Mouse (Mus musculus) layer of hippocampus, adult 9-11 months (tissue): Measurements from ENCODE around the gene Rps6ka4.
A peak's percentile ranks its signal among the peaks of the same experiment; 100 is the strongest.

Source experiments
- DNase-seq: peaks from one replicate; pipeline ENCODE4 v3.0.0; 2022

Gene Rps6ka4

DNA sequence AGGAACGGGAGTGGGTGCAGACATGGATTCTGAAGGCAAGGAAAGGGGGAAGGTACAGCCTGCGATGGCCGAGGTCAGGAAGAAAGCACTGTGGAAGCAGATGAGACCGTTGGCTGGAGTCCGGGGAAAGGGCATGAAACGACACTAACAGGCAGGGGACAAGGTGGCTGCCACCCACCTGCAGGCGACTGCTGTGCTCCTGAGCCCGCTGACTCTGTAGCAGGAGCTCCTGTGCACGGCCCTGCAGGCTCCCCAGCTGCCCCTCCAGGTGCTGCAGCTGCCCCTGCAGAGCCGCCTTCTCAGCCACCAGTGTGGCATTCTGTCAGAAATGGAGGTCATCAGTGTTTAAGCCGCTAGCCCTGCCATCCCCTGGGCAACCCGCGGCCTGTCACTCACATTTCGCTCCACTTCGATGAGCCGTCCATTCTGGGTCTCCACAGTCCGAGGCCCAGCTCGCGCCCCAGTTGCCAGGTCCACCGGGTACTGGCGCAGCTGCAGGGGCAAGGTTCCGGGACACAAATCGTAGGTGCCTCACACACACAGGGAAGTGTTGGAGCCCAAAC is 9.2 kb upstream of the Rps6ka4 start:
- DNase-seq: no peak

DNA sequence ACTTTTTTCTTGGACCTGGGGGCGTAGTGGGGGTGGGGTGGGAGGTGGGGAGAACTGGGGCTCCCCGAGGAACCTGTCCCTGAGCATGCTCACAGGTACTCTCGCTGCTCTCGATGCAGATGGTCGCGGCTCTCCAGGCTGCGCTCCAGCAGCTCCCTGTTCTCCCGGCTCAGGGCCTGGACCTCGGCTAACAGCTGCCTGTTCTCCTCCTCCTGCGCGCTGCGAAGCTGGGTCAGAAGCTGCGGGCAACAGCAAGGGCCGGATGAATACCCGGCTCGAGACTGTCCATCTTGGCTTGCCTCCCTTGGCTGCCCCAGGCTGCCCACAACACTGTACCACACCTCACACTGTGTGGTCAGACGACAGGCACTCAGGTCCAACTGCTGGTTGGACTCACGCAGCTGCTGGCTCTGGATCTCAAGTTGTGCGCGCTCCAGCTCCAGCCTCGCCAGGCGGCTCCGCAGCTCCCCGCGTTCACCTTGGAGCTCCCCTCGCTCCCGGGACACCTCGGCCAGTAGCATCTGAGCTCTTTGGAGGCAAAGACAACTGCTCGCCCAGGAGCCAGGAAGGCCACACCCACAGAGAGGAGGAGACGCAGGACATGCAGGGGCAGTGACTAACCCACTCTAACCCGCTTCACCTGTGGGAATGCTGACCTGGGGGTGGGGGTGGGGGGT is 7.5 kb upstream of the Rps6ka4 start:
- no peak for DNase-seq

DNA sequence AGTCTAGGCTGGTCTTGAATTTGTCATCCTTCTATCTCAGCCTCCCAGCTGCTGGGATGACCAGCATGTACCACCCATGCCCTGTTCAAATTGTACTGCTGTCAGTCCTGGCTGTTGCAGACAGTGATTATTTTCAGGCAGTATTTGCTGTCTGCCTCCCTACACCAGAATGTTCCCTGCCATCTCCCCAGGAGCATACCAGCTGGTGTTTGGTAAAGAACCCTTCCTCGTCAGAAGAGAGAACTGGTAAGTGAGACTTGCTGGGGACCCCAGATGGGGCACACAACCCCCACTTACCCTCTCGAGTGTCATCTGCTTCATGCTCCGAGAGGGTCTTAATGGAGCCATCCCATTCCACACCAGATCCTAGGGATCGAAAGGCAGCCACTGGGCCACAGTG is 5.6 kb upstream of the Rps6ka4 start:
- no peak for DNase-seq

DNA sequence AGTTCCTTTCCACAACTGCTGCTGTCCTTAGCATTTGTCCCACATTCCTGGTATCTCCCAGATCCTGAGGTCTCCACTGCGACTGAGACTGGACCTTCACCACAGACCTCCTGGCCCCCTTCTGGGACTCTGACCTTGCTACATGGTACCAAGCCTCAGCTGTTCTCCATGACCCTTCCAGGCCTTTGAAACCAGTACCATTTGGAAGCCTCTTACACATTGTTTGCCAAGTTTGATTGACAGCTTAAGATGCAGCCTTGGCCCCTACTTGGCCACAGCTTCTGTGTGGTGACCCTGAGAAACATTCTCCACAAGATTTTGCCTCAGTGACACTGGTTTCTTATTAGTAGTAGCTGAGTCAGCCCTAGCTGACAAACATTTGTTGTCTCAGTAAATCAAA is 1.9 kb upstream of the Rps6ka4 start:
- DNase-seq: no peak

DNA sequence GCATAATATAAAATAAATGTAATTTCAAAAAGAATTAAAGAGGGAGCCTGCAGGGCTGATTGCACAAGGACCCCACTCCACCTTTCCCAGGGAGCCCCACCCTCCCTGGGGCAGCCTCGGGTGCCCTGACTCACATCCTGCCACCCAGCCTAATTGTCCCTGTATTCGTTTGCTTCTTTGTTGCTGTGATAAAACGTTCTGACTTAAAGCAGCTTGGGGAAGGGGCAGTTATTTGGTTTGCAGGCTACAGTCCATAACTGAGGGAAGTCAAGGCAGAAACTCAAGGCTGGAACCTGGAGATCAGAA is 809 bp upstream of the Rps6ka4 start:
- DNase-seq: no peak

DNA sequence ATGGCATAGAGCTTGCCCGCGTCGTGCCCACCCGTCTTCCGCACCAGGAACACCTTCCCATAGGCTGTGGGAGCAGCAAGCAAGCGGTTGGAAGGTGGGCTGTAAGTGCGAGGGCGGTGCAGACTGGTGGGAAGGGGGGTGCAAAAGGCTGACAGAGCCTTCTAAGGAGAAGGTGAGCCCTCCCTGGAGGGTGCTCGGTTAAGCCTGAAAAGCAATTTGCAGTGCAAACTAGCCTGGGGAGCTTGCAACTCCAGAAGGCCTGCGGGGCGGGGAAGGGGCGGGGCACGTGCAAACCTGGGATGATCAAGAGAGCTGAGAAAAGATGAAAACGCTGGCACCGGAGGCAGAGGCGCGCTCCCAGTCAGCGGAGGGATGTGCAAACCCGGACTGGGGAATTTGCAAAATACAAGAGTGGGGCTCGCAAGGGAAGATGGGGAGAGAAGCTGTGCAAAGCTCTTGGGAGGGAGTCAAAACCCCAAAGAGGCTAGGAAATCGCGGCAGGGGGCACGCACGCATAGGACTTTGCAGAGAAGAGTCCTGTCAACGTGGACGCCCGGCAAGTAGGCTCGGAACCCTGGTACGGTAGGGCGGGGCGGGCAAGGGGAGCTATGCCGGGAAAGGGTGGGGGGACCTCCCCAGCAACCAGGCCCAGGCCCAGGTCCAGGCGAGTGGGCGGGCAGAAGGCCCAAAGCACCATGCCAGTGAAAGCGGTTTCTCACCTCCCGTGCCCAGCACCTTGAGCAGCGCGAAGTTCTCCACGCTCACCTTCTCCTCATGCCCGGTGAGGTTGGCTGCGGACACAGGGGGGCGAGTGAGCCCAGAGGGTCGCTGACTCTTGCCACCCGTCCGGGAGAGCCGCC is 591 bp downstream of the Rps6ka4 start:
- DNase-seq: peak; percentile 54

DNA sequence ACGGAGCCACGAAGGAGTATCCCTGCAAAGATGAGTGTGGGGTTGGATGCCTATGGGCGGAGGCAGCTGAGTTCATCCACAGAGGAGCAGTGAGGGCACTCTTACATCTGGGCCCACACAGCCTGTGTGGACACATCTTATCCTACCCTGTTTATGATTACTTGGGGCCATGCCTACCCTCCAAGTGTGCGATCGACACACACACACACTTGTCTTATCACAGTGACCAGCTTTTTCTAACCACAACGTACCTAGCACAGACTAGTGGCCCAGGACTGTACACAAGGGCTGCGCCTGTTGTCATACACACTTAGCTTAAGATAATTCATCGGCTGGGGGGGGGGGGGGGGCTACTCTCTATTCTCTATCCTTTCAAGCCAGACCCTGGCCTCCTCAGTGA is 8.1 kb downstream of the Rps6ka4 start:
- DNase-seq: no peak

DNA sequence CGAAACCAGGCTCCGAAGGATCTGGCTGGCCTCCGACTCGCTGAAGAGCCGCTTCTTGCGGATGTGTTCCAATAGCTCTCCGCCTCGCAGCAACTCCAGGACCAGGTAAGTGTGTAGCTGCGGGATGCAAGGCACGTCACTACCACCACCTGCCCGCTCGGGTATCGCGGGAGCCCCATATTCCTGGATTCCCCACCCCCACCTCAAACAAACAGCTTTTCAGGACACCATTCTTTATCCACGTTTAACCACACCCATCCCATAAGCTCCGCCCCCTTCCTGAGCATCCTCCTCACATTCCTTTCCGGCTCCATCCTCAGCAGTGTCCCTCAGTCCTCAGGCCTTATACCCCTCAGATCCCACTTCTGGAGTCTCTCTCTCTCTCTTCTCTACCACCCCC is 9.1 kb downstream of the Rps6ka4 start:
- DNase-seq: no peak

DNA sequence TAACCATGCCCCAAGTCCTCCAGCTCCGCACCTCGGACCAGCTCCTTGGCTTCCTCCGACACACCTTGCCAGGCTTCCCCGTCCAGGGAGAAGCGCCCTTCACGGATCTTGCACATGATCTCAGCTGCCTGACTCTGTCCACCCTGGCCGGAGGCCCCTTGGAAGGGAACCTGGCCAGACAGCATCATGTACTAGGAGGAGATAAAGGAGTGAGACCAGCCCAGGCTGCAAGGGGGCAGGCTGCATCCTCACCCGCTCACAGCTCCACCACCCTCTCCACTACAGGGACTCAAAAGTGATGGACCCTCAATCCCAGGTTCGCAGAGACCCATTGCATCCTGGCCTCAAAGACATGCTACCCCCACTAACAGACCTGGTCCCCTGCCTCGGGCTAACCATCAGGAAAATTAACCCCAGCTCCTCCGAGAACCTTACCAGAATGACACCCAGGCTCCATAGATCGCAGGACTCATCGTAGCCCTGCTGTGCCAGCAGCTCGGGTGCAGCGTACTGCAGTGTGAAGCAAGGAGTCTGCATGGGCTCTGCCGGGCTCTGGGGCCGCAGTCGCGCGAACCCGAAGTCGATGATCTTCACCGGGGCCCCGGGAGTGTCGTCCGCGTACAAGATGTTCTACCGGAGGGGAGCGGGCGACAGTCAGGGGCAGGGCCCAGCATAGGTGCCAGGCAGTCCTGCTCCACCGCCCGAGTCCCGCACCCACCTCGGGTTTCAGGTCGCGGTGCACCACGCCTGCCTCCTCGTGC is 9.7 kb downstream of the Rps6ka4 start:
- DNase-seq: no peak

DNA sequence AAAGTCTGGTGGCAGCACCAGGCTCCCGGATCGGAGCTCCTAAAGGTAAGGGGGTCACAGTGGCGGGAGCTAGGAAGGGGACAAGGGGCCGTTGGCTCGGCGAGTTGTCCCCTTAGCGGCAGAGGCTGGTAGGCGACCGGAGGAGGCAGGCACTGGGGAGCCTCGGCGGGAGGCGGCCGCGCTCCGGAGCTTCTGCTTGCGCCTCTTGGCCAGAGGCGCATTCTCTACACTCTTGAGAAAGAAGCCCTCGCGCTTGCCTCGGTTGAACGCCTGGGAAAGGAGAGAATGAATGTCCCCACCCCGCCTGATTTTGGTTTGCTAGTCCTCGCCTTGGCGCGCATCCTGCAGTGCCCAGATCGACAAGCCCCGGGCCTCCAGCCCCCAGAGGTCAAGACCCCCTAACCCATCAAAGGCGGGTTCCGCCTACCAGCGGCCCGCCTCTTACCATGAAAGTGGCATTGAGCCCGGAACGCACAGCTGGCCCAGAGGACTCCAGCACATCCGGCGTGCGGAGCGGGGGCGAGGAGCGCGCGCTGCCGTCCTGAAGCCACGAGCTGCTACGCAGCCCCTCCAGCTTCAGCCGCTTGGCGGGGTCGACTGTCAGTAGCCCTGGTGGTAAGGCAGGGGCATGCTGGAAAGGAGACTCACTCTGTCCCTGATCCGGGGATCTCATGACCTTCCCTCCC is 10.4 kb downstream of the Rps6ka4 start:
- no peak for DNase-seq

DNA sequence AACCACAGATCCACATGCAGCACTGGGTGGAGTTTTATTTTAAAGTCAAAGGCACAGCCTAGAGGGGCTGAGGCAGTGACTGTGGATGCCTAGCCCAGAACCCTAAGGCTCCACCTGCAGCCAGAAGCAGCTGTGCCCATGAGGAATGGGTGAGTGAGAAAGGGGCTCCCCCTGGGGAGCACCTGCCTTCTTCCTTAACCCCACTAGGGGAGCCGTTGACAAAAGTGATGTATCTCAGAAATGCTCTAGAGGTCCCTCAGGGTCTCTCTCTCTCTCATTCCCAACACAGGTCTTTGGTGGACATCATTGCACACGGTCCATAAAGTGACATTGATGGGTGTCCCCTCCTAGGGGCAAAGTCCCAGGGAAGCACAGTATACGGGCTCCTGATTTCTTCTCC is 11.4 kb downstream of the Rps6ka4 start:
- no peak for DNase-seq

DNA sequence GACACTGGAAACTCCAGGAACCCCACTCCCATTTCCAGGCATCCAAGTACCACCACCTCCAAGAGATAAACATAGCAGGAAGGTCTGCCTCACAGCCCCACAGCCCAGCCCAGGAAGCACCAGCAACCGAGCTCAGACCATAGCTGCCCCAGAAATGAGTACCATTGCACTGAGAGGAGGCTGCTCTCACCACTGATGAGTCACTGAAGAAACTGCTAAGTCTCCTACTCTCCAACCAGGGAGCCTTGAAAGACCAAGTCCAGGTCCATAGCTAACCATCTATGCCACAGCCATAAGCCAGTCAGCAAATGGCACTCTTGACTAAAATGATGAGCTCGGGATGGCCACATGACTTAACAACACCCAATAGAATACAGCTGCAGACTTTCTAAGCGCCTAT is 13.8 kb downstream of the Rps6ka4 start:
- no peak for DNase-seq

DNA sequence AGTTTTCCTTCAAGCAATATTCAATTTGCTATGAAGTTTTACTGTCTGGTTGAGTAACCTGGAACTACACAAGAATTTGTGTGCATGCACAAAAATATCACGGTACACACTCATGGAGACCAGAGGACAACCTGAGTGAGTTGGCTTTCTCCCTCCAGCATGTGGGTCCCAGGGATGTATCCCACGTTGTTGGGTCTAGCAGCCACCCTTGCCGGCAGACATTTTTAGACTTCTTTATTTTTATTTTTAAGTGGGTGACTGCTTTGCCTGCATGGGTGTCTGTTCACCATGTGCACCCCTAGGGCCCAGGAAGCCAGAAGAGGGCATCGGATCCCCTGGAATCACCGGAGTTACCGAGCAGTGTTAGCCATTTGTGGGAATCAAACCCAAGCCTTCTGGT is 15.1 kb downstream of the Rps6ka4 start:
- DNase-seq: no peak

DNA sequence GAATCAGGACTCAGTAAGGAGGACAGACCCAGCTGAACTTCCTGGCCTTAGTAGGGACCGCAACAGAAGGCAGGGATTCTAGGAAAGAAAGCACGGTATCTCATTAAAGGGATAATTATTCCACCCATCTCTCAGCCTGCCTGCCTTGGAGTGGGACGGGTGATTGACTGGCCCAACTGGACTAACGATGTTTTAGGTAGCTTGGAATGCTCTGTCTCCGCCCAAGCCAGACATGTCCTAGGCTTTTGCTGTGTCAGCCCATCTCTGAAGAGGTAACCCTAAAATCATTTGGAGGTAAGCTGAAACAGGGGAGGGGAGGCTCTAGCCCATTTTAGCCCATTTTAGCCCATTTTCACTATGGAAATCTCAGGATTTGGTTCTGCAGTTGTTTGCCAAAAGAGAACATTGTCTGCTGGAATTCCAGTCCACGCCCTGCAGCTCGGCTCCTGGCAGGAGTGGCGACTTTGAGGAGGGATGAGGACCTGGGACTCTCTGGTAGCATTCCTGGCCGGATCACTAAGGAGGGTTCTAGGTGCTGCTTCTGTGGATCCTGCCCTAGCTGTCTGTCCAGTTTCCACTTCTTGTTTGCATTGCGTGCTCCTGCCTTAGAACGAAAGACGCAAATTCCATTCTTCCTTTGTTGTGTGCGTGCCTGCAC is 19.8 kb downstream of the Rps6ka4 start:
- no peak for DNase-seq

DNA sequence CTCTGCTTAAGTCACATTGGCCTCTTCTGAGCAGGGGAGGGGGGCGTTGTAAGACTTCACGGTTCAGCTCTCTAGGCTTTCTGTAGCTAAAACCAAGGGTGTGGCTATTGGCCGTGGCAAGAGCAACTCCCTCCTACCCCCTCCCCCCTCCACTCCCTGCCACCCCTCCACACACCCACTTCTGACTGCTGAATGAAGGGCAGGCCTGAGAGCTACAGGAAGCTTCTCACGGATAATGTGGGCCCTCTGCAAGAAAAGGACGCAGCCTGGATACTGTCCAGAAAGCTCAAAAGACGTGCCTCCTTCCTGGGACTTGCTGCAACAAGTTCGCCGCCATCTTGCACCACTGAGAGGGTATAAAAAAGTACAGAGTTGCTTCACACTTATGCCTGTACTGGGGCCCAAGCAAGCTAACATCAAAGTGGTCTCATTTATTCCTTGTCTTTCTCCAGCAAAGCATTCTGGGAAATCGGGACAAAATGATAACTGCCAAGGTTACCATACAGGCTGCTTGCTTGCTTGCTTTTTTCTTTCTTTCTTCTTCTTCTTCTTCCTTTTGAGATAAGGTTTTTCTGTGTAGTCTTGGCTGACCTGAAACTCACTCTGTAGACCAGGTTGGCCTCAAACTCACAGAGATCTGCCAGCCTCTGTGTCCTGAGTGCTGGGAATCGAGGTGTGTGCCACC is 21.2 kb downstream of the Rps6ka4 start:
- no peak for DNase-seq

DNA sequence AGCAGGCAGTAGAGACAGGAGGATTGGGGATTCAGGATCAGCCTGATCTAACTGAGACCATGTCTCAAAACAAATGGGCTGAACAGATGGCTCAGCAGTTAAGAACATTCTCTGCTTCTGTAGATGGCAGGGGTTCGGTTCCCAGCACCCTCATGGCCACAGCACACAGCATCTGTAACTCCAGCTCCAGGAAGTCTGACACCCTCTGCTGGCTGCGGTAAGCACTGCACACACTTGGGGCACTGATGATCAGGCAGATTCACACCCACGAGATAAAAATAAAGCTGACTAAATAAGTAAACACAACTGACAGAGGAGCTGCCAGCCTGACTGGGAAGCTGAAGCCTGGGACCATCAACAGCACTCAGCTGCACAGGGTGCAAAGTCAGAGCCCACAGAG is 25.5 kb downstream of the Rps6ka4 start:
- DNase-seq: no peak

DNA sequence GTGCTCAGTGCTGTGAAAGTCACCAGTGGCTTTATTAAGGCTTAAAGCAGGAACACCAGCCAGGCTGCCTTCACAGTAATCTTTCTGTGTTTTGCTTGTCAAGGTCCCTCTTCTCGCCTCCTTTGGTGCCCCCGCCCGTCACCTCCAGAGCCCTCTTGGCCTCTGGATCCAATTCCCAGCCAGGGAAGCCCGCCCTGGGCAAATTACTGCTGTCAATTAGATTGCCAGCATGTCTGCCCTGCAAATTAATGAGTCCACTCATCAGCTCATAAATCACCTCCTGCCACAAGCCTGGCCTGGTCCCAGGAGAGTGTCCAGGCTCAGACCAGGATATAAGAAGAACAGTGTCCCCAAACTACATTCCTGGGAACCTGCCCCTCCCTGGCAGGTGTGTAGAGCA is 26.1 kb downstream of the Rps6ka4 start:
- no peak for DNase-seq
